Mouse (Mus musculus) small intestine, adult 2 months (tissue): ENCODE measurements at regions not wholly inside any gene's neighbourhood (a gene's known extent, or its start where the extent isn't known, plus 50 kb on each side); places are given as distances from the start of the nearest gene placed in this dataset.

Experiments used
- H3K27ac ChIP-seq: fragments of 200-500 bp; 2 replicates; pipeline ENCODE4 v1.5.1; 2012; ENCODE audit warnings: low read depth, low read length, control low read depth, inconsistent platforms; ENCODE audit not compliant: insufficient read depth
- H3K27me3 ChIP-seq: fragments of 200-500 bp; 2 replicates; pipeline ENCODE4 v1.6.1; 2012; ENCODE audit warnings: mild to moderate bottlenecking, moderate library complexity, low read length, inconsistent platforms; ENCODE audit not compliant: control insufficient read depth, insufficient read depth
- H3K36me3 ChIP-seq: fragments of 200-500 bp; 2 replicates; pipeline ENCODE4 v1.6.1; 2012; ENCODE audit warnings: mild to moderate bottlenecking, low read length, control low read depth, inconsistent platforms; ENCODE audit not compliant: control insufficient read depth, insufficient read depth
- H3K4me1 ChIP-seq: fragments of 200-500 bp; 2 replicates; pipeline ENCODE4 v1.6.1; 2012; ENCODE audit warnings: low read length, inconsistent platforms, mixed read lengths; ENCODE audit not compliant: control insufficient read depth, insufficient read depth, insufficient read length
- H3K4me3 ChIP-seq: fragments of 200-500 bp; 2 replicates; pipeline ENCODE4 v1.5.1; 2012; ENCODE audit warnings: low read depth, mild to moderate bottlenecking, control low read depth, inconsistent platforms, low read length, moderate library complexity
- CTCF ChIP-seq: fragments of 200-500 bp; IDR thresholded peaks from 2 replicates; pipeline ENCODE4 v1.5.1; 2012; ENCODE audit warnings: low read depth, mild to moderate bottlenecking, control low read depth, inconsistent platforms, low read length, moderate library complexity, mixed read lengths; ENCODE audit not compliant: insufficient replicate concordance, insufficient read length; ENCODE audit errors: extremely low read depth
- POLR2A ChIP-seq: fragments of 200-500 bp; IDR thresholded peaks from 2 replicates; pipeline ENCODE4 v1.6.1; 2012; ENCODE audit warnings: low read depth, mild to moderate bottlenecking, control low read depth, inconsistent platforms, low read length, moderate library complexity
- WGBS: fragments of 180-500 bp; shearing (Covaris S2); methylation state at CpG from one replicate; pipeline ENCODE4 v1.1.7; 2018; 5-methylcytosine and 5-hydroxymethylcytosine counted together

DNA sequence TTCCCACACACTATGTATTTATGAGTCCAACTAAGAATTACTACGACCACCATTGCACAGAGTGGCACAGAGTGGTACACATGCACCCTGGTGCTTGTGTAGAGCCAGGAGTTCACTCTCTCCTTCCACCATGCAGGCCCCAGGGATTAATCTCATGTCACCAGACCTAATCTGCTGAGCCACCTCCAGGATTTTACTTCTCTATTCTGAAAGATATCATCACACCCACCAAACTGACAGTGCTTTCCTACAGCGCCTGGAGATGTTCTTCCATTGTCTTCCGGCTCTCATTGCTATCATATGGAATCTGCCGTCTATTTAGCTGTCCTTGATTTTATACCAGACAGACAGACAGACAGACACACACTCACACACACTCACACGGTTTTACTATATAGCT, 71.6 kb downstream of the 1700001O22Rik start:
- 94% methylated on average over 5 of the region's 5 CpGs for WGBS
- Histone ChIP-seq H3K4me1 (peaks cover 9% of the 10 kb centered on the region; the same call in 1 of the 2 replicates), H3K27me3 (no peaks in the 10 kb centered on the region)

DNA sequence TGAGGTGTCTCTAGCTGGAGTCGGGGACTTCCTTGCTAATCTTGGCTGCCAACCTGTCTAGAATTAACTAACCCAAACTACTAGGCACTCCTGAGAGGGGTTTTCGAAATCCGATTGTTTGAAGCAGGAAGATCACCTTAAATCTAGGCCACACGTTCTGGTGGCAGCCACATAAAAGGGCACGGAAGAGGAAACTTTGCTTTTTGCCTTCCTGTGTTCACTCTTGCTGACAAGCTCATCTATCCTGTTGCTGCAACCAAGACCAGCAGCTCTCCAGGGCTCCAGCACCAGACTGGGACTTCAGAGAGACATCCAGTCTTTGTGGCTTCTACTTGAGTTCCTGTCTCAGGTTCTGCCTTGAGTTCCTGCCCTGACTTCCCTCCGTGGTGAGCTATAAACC, 75.5 kb downstream of the 1700001O22Rik start:
- no peak for TF ChIP-seq POLR2A
- H3K4me3 ChIP-seq: no peak overlapping the region
- peaks cover 20% of the 10 kb centered on the region; the same call in 1 of the 2 replicates for H3K4me1 ChIP-seq
- H3K27me3 ChIP-seq: no peaks in the 10 kb centered on the region
- no peaks in the 10 kb centered on the region for H3K36me3 ChIP-seq
- 86% methylated on average over 6 of the region's 6 CpGs for WGBS
- H3K27ac ChIP-seq: no peak overlapping the region

More for the DNA sequence above, 71.6 kb downstream of the 1700001O22Rik start:
- Histone ChIP-seq H3K4me3 (no peak overlapping the region), H3K27ac (no peak overlapping the region), H3K36me3 (no peaks in the 10 kb centered on the region)
- no peak for TF ChIP-seq POLR2A

DNA sequence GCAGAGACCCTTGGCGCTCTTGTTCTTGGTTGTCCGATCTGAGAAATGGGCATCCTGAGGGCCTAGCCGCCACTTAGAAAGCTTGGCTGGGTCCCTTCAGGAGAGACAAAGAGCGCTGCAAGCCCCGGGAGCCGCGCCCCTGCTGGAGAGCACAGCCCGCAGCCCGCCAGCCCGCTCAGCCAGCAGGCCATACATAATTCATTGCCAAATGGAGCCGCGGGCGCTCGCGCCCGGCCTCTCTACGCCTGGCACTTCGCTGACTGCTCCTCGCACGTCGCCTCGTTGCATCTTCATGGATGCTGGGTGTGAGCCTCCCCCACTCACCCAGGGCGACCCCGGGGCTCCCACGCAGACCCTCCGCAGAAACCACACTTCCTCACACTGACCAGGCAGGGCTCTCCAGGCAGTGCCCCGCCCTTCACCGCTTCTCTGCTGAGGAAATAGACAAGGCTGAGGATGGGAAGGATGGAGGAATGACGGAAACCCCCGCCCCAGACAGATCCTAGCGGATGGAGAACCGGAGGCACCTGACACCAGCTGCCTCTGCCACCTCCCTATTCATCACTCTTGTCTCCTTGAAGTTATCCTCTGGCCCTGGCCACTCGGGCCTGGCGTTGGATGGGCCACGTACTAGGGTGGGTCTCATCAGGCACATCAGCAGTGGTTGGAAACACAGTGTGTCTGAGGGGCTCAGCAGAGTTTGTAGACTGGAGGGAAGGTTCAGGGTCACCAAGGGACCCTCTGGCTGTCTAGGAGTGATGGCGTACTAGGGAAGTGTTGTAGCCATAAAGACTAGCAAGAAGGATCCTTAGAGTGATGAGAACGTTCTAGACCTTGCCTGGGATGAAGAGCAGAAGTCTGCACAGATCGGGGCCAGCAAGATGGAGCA, 77.6 kb downstream of the 1700001O22Rik start:
- Histone ChIP-seq H3K4me1 (peaks cover 20% of the 10 kb centered on the region; the same call in 1 of the 2 replicates), H3K4me3 (peak overlapping the region; percentile 25), H3K27ac (no peak overlapping the region), H3K27me3 (no peaks in the 10 kb centered on the region), H3K36me3 (no peaks in the 10 kb centered on the region)
- no peak for TF ChIP-seq CTCF
- no peak for TF ChIP-seq POLR2A
- 21% methylated on average over 38 of the region's 38 CpGs for WGBS

DNA sequence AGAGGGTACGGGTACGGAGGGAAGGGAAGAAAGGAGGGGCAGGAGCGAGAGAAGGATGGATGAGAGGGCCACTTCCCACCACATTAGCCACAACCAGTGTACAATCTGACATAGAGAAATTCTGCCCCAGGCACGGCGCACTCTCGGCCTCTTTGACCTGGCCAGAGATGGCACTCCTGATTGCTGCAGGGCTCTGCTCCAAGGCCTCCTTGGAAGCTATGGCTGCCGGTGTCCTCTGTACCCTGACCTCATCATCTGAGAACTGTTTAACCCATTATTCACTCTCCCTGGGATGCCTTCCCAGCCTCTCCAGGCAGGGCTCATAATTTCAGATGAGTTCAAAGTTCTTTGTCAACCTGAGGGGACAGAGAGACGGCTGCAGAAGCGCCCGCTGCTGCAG, 78.3 kb downstream of the 1700001O22Rik start:
- Histone ChIP-seq H3K27ac (no peak overlapping the region), H3K36me3 (no peaks in the 10 kb centered on the region), H3K4me3 (peak overlapping the region; percentile 25), H3K4me1 (peaks cover 18% of the 10 kb centered on the region; the same call in 1 of the 2 replicates), H3K27me3 (no peaks in the 10 kb centered on the region)
- WGBS: 28% methylated on average over 10 of the region's 10 CpGs
- TF ChIP-seq CTCF (no peak), POLR2A (no peak)

DNA sequence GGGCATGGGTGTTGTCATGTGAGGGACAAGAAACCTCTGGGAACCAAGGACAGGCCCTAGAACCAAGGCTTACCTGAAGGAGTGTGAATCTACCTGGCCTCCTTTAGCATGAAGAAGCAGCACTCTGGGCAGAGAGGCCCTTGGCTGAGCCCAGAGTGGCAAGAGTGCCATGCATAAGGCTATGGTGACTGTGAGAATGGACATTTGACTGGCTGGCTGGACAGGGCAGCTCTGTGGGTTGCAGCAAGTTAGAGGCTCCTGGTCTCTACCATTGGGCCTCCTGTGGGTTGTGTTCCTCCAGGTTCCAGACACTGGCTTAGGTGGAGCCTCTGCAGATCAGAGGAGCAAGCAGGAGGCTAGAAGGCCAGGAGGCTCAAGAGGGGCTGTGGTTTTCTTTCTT, 78.9 kb downstream of the 1700001O22Rik start:
- H3K27me3 ChIP-seq: no peaks in the 10 kb centered on the region
- no peak overlapping the region for H3K27ac ChIP-seq
- H3K36me3 ChIP-seq: no peaks in the 10 kb centered on the region
- peaks cover 21% of the 10 kb centered on the region; the same call in 1 of the 2 replicates for H3K4me1 ChIP-seq
- no peak for TF ChIP-seq POLR2A
- TF ChIP-seq CTCF: no peak
- H3K4me3 ChIP-seq: no peak overlapping the region

DNA sequence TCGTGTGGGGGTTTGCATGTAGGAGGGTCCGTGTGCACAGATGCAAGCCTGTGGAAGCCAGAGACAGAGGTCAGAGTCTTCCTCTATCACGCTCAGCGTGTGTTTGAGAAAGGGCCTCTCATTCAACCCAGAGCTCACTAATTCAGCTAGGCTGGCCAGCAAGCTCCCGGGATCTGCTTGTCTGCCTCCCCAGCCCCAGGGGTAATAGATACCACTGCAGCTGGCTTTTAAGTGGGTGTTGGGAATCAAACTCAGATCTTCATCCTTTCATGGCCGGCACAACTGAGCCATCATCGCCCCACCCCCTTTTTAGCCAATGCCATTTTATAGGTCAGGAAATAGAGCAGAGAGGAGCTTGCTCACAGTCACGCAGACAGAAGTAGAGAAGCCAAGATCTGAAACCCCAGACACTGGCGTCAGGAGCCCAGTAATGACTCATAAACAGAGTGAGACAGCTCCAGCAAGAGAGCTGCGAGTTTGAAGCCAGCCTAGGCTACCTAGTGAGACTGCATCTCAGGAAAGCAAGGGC, 80.3 kb downstream of the 1700001O22Rik start:
- no peak for TF ChIP-seq CTCF
- no peak for TF ChIP-seq POLR2A
- 74% methylated on average over 10 of the region's 10 CpGs for WGBS
- no peaks in the 10 kb centered on the region for H3K27me3 ChIP-seq
- H3K4me3 ChIP-seq: no peak overlapping the region
- H3K4me1 ChIP-seq: peaks cover 31% of the 10 kb centered on the region
- H3K27ac ChIP-seq: no peak overlapping the region
- H3K36me3 ChIP-seq: no peaks in the 10 kb centered on the region

DNA sequence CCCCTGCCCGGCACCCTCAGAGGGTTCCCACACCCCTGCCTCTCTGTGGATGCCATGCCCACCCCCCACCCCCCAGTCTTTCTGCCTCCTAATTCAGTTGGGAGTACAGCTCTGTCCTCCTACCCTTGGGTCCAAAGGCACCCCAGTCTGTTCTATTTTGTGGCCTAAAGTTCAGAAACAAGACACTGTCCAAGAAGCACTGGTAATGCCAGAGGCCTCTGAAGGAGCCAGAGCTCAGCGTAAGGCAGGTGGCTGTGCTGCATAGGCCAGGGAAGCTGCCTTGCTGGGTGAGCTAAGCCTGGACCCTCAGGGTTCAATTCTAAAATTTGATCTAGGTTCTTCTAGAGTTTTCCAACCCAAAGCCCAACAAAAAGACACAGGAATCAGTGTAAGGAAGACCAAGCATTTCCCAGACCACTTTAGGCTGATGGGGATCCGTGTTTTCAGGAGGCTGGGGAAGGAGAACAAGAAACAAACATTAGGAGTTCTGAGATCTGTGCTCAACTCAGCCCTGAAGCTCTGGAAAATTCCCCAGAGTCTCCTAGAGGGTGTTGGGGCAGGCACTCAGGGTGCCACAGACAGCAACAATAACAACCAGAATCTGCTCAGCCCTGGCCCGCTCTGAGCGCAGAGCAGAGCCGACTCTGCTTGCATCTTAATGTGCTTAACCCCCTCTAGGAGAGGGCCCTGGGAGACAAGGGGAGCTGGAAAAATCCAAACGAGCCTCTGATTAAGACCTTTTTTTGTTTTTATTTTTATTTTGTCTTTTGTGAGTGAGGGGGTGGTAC, 81.0 kb downstream of the 1700001O22Rik start:
- peaks cover 37% of the 10 kb centered on the region for H3K4me1 ChIP-seq
- no peaks in the 10 kb centered on the region for H3K27me3 ChIP-seq
- 80% methylated on average over 7 of the region's 7 CpGs for WGBS

More for the DNA sequence above, 81.0 kb downstream of the 1700001O22Rik start:
- H3K4me3 ChIP-seq: no peak overlapping the region
- no peaks in the 10 kb centered on the region for H3K36me3 ChIP-seq
- TF ChIP-seq CTCF (no peak), POLR2A (no peak)
- H3K27ac ChIP-seq: peak overlapping the region; percentile 10; the same call in 1 of the 2 replicates
